Mouse (Mus musculus): Measurements from ENCODE around the gene Tas2r138. TPM values are rescaled to one million over a fixed set of nuclear protein-coding genes. Genes with fewer than 3 reads are reported as not detected.

Tas2r138 gene
- polyA plus RNA-seq (2014; fragmentation: Illumina TruSeq; extraction: RNeasy Lipid Tissue Mini Kit (QIAGEN cat#74804); ENCODE audit: low read depth, low replicate concordance) = not detected

GRCm38 (mm10) chr6:40613260-40613852 is at the start of gene Tas2r138:
Gene Tas2r138, minus strand, starts transcription at chr6:40613310.

GRCm38 (mm10) chr6:40628406-40629000 is 15.4 kb upstream of the Tas2r138 start, which contains the start of gene Mgam:
Gene Mgam, plus strand, starts transcription at chr6:40628831.

GRCm38 (mm10) chr6:40585645-40586044 is 27.5 kb downstream of the Tas2r138 start, which contains the start of gene Clec5a:
Gene Clec5a, minus strand, starts transcription at chr6:40585821.

GRCm38 (mm10) chr6:40569187-40569586 is 43.9 kb downstream of the Tas2r138 start, which contains the start of gene Olfr460:
Gene Olfr460, plus strand, starts transcription at chr6:40569487.

Other genes with a start within 250 kb of the Tas2r138 start
- 2.8 TPM for gene E330009J07Rik, start 177.2 kb downstream of the Tas2r138 start, polyA plus RNA-seq (2014; fragmentation: Illumina TruSeq; extraction: RNeasy Lipid Tissue Mini Kit (QIAGEN cat#74804); ENCODE audit: low read depth, low replicate concordance)
- not detected for gene Wee2, start 174.2 kb downstream of the Tas2r138 start, polyA plus RNA-seq (2014; fragmentation: Illumina TruSeq; extraction: RNeasy Lipid Tissue Mini Kit (QIAGEN cat#74804); ENCODE audit: low read depth, low replicate concordance)
- 74.1 TPM for gene Ssbp1, start 142.0 kb downstream of the Tas2r138 start, polyA plus RNA-seq (2014; fragmentation: Illumina TruSeq; extraction: RNeasy Lipid Tissue Mini Kit (QIAGEN cat#74804); ENCODE audit: low read depth, low replicate concordance)
- not detected for gene Tas2r137, start 122.1 kb downstream of the Tas2r138 start, polyA plus RNA-seq (2014; fragmentation: Illumina TruSeq; extraction: RNeasy Lipid Tissue Mini Kit (QIAGEN cat#74804); ENCODE audit: low read depth, low replicate concordance)
- gene Tas2r108, start 119.8 kb downstream of the Tas2r138 start, polyA plus RNA-seq (2014; fragmentation: Illumina TruSeq; extraction: RNeasy Lipid Tissue Mini Kit (QIAGEN cat#74804); ENCODE audit: low read depth, low replicate concordance) = not detected
- gene Prss37, start 93.8 kb downstream of the Tas2r138 start, polyA plus RNA-seq (2014; fragmentation: Illumina TruSeq; extraction: RNeasy Lipid Tissue Mini Kit (QIAGEN cat#74804); ENCODE audit: low read depth, low replicate concordance) = not detected
- not detected for gene Olfr461, start 58.3 kb downstream of the Tas2r138 start, polyA plus RNA-seq (2014; fragmentation: Illumina TruSeq; extraction: RNeasy Lipid Tissue Mini Kit (QIAGEN cat#74804); ENCODE audit: low read depth, low replicate concordance)
- gene Olfr460, start 43.8 kb downstream of the Tas2r138 start, polyA plus RNA-seq (2014; fragmentation: Illumina TruSeq; extraction: RNeasy Lipid Tissue Mini Kit (QIAGEN cat#74804); ENCODE audit: low read depth, low replicate concordance) = not detected
- gene Clec5a, start 27.5 kb downstream of the Tas2r138 start, polyA plus RNA-seq (2014; fragmentation: Illumina TruSeq; extraction: RNeasy Lipid Tissue Mini Kit (QIAGEN cat#74804); ENCODE audit: low read depth, low replicate concordance) = 1.8 TPM
- 0.47 TPM for gene Mgam, start 15.5 kb upstream of the Tas2r138 start, polyA plus RNA-seq (2014; fragmentation: Illumina TruSeq; extraction: RNeasy Lipid Tissue Mini Kit (QIAGEN cat#74804); ENCODE audit: low read depth, low replicate concordance)